Mouse (Mus musculus) gastrocnemius, postnatal 25 days (tissue): ENCODE results near the gene Nrtn. TPM values are rescaled to one million over a fixed set of nuclear protein-coding genes. Genes with fewer than 3 reads are reported as not detected.

Experiments used
- DNase-seq: peaks from one replicate; pipeline ENCODE4 v3.0.0; 2022
- total RNA-seq, 2 experiments: library from RNA; stranded (reverse); gene quantifications; 1 replicate in 1 of 2; 2 replicates in 1 of 2; pipeline ENCODE4 v1.2.3; 2021

Nrtn gene
- total RNA-seq, 2 experiments from 2014 or later, result 1.9 to 3.1 TPM

GRCm38 (mm10) chr17:56762769-56763731 is 5.7 kb upstream of the Nrtn start:
- DNase-seq, result no peak

- peak; percentile 86 for DNase-seq
Measured at GRCm38 (mm10) chr17:56761991-56762410, 4.7 kb upstream of the Nrtn start.

DNA sequence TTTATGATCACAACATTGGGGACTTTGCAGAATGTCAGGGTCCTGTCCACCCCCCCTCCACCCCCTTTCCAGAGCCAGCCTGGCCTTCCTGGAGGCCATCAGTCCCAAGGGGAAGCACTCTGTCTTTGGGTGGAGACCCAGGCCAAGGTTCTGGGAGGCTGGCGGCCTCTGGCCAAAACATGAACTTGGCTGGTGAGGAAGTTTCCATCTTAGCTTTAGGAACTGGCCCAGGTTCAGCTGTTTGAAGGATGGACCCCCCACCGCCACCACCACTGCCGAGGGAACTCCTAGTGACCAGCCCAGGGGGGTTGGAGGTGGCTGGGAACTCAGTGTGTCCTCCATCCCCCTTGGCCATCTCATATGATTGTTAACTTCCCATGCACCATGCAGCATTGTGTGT is 3.7 kb upstream of the Nrtn start:
- no peak for DNase-seq

DNA sequence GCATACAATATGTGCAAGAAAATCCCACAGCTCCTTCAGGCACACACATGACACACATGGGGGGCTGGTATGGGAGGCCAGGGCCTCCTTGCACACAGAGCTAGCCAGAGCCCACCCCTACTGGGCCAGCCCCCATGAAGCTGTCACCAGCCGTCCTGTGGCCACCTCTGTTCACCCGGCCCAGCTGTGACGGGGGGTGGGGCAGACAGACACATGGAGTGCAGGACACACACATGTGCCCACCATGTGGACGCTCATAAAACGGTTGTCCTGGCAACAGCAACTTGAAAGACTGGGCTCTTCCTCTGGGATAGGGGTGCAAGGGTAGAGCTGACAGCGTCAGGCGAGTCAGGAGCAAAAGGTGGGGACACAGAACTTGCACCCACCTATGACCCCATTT is 1.9 kb upstream of the Nrtn start:
- DNase-seq, result no peak

DNA sequence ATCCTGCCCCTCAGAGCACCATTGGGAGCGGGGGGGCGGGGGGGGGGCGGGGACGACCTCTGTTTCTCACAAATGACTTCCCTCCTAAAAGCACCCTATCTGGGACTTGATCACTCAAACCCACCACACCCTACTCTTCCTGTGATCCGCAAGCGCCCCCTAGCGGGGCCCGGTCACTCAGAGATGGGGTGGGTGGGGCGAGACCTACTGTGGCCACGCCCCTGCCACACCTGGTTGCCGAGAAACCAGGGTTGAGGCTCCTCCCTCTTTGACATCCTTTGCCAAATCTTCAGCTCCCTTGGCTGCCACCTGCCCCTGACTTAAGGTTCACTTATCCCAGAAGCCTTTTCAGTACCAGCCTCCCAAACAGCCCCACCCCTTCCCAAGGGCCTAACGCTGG is 802 bp upstream of the Nrtn start:
- peak; percentile 55 for DNase-seq

DNA sequence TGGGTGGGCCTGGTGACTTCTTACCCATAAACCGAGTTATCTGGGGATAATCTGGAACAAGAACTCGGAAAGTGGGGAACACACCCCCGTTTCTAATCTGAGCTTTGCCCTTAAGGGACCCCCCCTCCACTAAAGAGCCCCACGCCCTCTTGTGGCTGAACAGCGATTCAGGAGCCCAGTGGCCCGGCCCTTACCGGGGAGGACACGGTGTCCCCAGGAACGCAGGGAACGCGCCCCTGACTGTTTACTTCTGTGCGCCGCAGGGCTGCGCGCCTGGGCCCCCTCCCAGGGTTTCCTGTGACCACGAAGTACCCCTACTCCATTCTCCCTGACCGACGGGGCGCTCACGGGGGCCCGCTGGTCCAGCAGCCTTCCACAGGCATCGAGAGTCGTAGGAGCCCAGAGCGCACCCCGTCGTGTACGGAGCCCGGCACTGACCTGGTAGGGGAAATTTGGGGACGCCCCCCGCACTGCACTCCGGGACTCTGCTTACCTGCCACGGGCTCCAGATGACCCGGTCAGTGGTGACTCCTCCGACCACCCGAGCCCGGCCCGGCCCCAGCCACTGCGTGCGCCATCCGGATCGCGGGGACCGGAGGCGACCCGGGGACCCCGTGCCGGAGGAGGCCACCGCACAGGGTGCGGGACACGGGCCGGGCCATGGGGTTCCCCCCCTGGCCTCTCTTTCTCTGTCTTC is 479 bp downstream of the Nrtn start:
- no peak for DNase-seq

GRCm38 (mm10) chr17:56754271-56755185 is 2.8 kb downstream of the Nrtn start:
- DNase-seq, result no peak

DNA sequence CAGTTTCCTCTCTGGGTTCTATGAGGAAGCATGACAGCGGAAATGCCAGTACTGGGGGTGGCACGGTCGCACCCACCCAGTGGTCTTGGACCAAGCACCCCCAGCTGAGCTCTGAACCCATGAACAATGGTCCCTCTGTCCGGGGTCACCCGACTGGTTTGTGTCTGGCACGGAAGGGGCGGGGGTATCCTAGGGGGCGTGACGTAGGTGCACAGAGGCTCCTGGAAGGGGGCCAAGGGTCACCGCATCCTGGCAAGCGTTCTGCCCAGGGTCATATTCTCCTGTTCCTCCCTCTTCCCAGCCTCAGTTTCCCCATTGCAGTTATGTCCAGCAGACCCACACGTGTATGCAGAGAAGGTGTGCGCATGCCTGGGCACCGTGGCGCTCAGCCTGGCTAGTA is 3.9 kb downstream of the Nrtn start:
- no peak for DNase-seq

- no peak for DNase-seq
Measured at GRCm38 (mm10) chr17:56751404-56752072, 5.8 kb downstream of the Nrtn start.

- DNase-seq, result no peak
Measured at GRCm38 (mm10) chr17:56744173-56744572, 13.2 kb downstream of the Nrtn start.

- no peak for DNase-seq
Measured at GRCm38 (mm10) chr17:56740788-56741160, 16.6 kb downstream of the Nrtn start.

DNA sequence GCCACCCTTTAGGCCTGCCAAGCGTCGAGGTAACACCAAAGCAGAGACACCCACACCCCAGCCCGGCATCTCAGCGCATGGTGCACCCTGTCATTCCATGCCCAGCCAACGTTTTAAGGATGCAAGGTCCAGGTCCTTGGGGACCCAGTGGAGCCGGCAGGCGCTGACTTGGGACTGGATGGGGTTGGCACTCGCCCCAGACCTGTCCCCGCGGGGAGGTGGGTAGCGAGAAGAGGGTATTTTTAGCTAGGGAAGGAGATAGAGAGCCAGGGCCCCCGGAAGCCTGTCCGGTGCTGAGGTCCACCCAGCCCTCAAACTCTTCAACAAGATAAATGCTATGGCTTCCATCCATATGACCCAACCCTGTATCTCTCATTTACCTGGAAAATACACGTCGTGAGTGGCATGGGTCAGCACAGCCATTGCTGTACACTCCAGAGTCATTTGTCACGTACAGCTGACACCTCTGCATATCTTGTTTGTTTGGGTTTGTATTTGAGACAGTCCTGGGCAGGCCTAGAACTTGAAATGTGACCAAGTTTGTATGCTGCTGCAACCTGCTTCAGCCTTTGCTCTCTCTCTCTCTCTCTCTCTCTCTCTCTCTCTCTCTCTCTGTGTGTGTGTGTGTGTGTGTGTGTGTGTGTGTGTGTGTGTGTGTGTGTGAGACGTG is 17.1 kb downstream of the Nrtn start:
- DNase-seq, result no peak

- DNase-seq, result no peak
Measured at GRCm38 (mm10) chr17:56738221-56738620, 19.1 kb downstream of the Nrtn start.

GRCm38 (mm10) chr17:56736534-56736933 is 20.8 kb downstream of the Nrtn start:
- no peak for DNase-seq

- DNase-seq, result no peak
Measured at GRCm38 (mm10) chr17:56729656-56730055, 27.7 kb downstream of the Nrtn start.

- no peak for DNase-seq
Measured at GRCm38 (mm10) chr17:56729151-56729550, 28.2 kb downstream of the Nrtn start.

DNA sequence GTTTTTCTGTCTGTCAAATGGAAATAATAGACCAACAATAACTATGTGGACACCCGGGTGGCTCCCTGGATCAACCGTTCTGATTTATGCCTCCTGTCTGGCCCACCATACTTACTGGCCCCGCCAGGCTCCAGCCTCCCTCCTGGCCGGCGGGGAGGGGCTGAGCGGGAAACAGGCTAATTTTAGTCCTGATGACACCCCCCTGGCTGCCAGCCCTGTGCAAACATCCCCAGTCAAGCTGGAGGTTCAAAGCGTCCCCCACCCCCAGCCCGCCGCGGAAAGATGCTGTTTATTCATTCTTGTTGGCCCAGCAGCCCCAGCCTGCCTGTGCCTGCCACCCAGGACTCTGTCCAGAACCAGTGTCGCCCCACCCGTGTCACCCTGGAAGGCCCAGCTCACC is 29.2 kb downstream of the Nrtn start:
- DNase-seq, result no peak

GRCm38 (mm10) chr17:56727659-56728058 is 29.7 kb downstream of the Nrtn start:
- DNase-seq, result no peak

DNA sequence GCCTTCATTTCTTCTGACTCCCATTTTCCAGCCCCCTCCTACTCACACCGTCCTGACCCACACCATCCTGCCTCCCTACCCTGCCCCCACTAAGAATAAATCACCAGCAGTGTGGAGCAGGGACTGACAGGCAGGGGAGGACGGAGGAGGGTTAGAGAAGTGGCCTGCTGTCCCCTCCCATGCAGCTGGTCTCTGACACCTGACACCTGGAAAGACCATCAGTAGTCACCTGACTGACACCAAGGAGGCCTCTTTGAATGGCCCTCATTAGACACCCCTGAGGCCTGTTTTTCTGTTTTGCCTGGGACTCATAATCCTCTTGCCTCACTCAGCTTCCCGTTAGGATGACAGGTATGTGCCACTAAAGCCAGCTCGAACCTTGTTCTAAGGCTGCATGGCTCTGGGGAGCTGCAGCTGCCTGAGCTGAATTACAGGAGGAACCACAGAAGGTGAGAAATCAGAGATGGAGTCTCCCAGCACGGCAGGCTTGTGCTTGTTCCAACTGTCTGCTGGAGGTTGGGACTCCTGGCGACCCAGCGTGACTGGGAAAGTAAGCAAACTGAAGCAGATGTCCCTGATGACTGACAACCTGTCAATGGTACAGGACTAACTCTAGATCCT is 30.2 kb downstream of the Nrtn start:
- no peak for DNase-seq

DNA sequence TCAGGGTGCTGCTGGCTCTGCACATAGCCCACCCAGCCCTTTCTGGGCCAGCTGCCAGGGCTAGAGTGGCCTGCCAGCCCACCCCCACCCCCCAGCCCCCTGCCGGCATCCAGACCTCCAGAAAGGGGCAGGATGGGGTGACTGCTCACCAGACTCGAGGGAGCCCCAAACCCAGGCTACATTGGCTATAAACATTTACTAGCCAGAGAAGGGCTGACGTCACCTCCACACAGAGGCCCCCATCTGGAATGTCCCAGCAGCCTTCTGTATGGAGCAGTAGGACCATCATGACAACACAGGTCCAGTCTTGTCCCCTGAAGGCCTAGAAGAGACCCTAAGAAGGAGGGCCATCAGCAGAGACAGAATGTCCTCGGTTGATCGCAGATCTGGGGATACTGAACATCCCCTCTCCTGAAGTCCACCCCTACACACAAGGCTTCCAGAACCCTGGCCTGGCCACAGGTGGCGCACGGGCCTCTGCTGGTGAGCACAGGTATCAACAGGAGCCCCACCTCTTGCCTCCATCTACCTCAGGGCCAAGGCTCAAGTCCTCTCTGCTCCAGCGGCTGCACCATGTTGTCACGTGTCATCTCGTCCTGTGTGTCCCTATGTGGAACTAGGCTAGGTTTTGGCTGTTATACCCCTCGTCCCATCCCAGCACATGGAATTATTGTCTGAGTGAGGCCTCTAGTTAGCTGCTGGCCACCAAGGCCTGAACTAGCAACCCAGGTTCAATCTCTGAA is 33.7 kb downstream of the Nrtn start:
- DNase-seq, result no peak
